Mouse (Mus musculus) T-helper 1 cell (primary cell): ENCODE data around the gene Hist1h3a.

Source experiments
- in situ Hi-C: fragments of 300-600 bp; cut with MboI, MseI; formaldehyde crosslinking; loops from one replicate; pipeline ENCODE4 v1.15.1; 2025; ENCODE audit warnings: high pct_unique_total_duplicates

Hist1h3a gene

DNA sequence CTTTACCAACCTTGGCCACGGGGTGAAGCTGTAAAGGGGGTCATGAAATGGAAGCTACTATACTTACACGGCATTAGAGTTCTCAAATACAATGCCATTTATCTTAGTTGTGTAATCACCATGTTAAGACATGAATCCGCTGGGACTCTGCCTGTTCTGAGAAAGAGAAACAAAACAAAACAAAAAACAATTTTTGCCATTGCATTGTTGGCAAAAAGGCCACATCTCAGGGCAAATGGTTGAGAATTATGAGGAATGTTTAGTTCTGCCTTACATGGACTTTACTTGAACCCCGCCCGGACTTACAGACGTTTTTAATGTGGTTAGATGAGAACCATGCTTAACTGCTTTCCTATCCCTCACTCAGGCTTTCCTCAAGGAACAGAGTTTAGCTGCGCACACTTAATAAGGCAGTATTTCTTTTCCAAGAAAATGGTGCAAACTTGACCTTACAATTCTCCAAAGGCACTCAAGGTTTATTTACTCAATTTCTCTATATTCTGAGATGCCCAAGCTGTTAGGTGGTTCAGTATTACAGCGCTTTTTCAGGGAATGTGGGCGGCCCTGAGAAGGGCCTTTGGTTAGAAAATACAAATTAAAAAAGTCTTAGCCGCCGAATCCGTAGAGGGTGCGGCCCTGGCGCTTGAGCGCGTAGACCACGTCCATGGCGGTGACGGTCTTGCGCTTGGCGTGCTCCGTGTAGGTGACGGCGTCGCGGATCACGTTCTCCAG is 1.8 kb downstream of the Hist1h3a start:
- in situ Hi-C loops = loop anchor here (10.0 to 25.0 kb wide), 3 partner anchors 854 to 1973 kb away; partner anchors contain the start of genes Gmnn, Hist1h1b, Hist1h2an and Hist1h2bp

DNA sequence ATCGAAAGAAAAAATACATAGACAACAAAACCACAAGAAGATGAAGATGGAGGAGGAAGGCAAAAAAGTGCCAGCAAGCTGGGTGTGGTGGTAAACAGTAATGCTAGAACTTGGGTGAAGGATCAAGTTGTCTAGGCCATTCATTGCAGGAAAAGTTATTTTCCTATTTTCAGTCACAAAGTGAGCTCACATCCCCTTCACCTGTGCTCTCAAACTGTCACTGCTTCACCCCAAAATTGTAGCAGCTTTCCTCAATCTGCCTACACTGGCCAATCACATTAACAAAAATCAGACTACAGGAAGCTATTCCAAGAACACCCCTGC is 2.3 kb downstream of the Hist1h3a start:
- in situ Hi-C loops = loop anchor here (10.0 to 25.0 kb wide), 4 partner anchors 325 to 1973 kb away; partner anchors contain the start of genes Gmnn, Hist1h1b, Hist1h2an and Hist1h2bp

- in situ Hi-C loops = loop anchor here (10.0 to 25.0 kb wide), 3 partner anchors 325 to 1972 kb away; partner anchors contain the start of genes Gmnn, Hist1h1b, Hist1h2an and Hist1h2bp
These were observed 2.9 kb downstream of the Hist1h3a start for GRCm38 (mm10) chr13:23759251-23759771.

DNA sequence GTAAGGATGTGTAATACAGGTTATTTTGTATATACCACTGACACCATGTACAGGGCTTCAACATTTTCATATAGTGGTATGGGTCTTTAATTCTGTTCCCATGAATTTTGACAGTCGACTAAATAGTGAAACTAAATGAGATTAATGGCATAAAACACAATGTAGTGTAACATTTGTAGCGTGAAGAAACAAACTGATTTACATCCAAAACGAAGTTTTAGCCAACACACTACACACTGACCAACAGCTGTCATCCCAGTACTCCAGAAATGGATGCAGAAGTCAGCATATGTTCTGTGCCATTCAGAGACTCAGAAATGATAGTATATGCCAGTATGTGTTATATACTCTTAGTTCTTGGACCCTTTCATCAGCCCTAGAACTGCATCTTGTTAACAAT is 4.3 kb downstream of the Hist1h3a start:
- in situ Hi-C loops = loop anchor here (10.0 to 25.0 kb wide), 3 partner anchors 323 to 1971 kb away; partner anchors contain the start of genes Gmnn, Hist1h1b, Hist1h2an and Hist1h2bp

DNA sequence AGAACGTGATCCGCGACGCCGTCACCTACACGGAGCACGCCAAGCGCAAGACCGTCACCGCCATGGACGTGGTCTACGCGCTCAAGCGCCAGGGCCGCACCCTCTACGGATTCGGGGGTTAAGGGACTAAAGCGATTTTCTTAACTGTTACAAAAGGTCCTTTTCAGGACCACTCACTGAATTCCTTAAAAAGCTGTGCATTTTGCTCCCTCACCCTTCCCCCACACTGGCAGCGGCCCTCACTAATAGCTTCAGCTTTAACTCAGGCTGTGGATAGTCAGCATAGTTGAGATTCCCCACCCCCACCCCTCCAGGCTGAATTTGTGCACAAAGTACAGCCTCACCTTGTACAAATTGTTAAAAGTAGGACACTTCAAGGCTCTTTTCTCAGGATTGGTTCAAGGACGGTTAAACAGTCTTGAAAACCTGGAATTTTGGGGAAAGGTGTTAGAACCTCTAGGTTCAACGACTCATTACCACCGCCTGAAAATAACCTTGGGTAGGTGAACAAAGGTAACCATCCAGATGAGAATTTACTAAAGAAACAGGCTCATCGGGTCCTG is 4.9 kb downstream of the Hist1h3a start:
- in situ Hi-C loops = loop anchor here (10.0 to 25.0 kb wide), 3 partner anchors 322 to 1970 kb away; partner anchors contain the start of genes Gmnn, Hist1h1b, Hist1h2an and Hist1h2bp

GRCm38 (mm10) chr13:23756790-23757189 is 5.4 kb downstream of the Hist1h3a start, which contains the start of gene Hist1h4b:
Gene Hist1h4b, plus strand, starts transcription at chr13:23757013.
- in situ Hi-C loops = loop anchor here (10.0 to 25.0 kb wide), 3 partner anchors 322 to 1969 kb away; partner anchors contain the start of genes Gmnn, Hist1h1b, Hist1h2an and Hist1h2bp

GRCm38 (mm10) chr13:23755000-23755399 is 7.2 kb downstream of the Hist1h3a start:
- in situ Hi-C loops = loop anchor here (10.0 to 25.0 kb wide), 3 partner anchors 320 to 1968 kb away; partner anchors contain the start of genes Gmnn, Hist1h1b, Hist1h2an and Hist1h2bp

DNA sequence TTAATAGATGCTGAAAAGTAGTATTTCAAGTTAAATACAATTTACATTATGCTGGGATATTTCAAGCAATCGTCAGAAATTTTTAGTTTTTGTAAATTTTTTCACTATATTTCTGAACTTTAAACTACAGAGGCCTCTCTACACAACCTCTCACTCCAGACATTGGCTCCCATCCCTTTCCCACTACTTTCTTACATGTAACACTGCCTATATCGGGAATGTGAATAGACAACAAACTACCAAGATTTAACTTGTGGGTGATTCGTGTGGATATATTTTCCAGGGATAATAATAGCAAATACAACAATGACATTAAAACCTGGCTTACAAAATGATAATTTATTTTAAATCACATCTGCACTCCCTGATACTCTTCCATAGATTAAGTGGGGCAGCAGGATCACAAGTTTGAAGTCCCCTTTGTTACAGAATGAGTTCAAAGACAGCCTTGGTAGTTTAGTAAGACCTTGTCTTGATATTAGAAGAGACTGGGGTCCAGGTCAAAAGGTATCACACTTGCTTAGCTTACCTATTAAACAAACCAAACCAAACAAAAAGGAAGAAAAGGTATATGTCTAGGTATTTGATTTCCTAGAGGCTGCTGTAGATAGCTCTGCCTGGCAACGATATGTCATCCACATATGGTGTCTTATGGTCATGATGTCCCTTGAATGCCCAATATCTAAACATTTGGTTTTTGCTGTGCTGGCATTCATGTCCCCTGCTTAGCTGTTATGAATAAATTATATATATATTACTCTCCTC is 8.7 kb downstream of the Hist1h3a start:
- in situ Hi-C loops = loop anchor here (10.0 to 25.0 kb wide), 3 partner anchors 319 to 1966 kb away; partner anchors contain the start of genes Gmnn, Hist1h1b, Hist1h2an and Hist1h2bp

GRCm38 (mm10) chr13:23752742-23753172 is 9.4 kb downstream of the Hist1h3a start:
- in situ Hi-C loops = loop anchor here (10.0 to 25.0 kb wide), 3 partner anchors 318 to 1965 kb away; partner anchors contain the start of genes Gmnn, Hist1h1b, Hist1h2an and Hist1h2bp

DNA sequence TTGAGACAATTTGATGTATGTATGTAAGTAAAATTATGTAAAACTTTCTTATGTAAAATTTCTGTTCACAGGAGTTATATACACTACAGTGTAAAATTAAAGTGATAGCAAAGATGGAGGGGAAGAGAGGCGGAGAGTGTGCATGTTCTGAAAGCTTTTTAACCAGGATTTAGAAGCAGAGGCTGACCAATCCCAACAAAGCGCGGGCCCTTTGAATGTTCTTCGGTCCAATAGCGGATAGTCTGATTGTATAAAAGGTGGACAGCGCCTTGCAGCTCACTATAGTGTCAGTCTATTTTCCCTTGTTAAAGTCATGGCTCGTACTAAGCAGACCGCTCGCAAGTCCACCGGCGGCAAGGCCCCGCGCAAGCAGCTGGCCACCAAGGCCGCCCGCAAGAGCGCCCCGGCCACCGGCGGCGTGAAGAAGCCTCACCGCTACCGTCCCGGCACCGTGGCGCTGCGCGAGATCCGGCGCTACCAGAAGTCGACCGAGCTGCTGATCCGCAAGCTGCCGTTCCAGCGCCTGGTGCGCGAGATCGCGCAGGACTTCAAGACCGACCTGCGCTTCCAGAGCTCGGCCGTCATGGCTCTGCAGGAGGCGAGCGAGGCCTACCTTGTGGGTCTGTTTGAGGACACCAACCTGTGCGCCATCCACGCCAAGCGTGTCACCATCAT is 10.0 kb downstream of the Hist1h3a start, which contains the start of gene Hist1h3b:
Gene Hist1h3b (plus strand): TSS at position 201 of the 675 bp plus-strand sequence.
- in situ Hi-C loops = loop anchor here (10.0 to 25.0 kb wide), 3 partner anchors 317 to 1965 kb away; partner anchors contain the start of genes Gmnn, Hist1h1b, Hist1h2an and Hist1h2bp

GRCm38 (mm10) chr13:23751478-23751956 is 10.7 kb downstream of the Hist1h3a start:
- in situ Hi-C loops = loop anchor here (10.0 to 25.0 kb wide), 3 partner anchors 317 to 1964 kb away; partner anchors contain the start of genes Gmnn, Hist1h1b, Hist1h2an and Hist1h2bp

DNA sequence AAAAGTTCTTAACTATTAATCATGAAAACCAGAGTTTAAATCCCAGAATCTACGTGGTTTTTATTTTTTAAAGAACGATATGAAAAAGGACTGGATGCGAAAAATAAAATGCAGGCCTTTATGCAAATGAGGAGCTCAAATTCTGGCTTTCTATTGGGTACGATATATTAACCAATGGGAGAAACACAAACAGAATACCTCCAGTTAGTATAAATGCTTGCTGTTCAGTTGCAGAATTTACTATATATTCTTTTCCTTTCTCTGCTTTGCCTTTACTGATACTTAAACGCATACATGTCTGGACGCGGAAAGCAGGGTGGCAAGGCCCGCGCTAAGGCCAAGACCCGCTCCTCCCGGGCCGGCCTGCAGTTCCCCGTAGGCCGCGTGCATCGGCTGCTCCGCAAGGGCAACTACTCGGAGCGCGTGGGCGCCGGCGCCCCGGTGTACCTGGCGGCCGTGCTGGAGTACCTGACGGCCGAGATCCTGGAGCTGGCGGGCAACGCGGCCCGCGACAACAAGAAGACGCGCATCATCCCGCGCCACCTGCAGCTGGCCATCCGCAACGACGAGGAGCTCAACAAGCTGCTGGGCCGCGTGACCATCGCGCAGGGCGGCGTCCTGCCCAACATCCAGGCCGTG is 11.2 kb downstream of the Hist1h3a start, which contains the start of gene Hist1h2ab:
Gene Hist1h2ab (plus strand): TSS at position 288 of the 639 bp plus-strand sequence.
- in situ Hi-C loops = loop anchor here (10.0 to 25.0 kb wide), 3 partner anchors 316 to 1964 kb away; partner anchors contain the start of genes Gmnn, Hist1h1b, Hist1h2an and Hist1h2bp

DNA sequence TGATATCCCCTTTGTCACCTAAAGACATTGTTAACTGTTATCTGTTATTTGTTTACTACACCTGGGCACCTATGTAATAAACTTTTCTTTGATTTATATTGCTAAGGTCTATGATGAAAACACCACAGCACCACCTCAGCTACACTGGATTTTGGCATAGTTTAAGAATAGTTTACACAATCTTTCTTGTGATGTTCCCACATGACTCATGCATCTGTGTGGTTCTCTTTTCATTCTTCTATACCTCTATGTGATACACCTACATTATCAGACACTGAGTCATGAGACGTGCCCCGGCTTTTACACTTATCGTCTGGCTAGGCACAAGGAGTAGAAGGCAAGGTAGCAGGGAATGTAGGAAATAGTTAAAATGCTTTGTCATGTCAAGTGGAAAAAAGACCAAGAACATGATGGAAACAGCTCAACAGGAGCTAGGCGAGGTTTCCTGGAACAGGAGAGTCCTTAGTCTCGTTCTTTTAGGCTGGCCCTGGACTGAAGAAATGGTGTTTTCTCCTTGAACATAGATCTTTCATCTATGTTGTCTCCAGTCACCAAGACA is 12.5 kb downstream of the Hist1h3a start:
- in situ Hi-C loops = loop anchor here (10.0 to 25.0 kb wide), 4 partner anchors 315 to 1962 kb away; partner anchors contain the start of genes Gmnn, Hist1h1b, Hist1h2ag and Hist1h2an

DNA sequence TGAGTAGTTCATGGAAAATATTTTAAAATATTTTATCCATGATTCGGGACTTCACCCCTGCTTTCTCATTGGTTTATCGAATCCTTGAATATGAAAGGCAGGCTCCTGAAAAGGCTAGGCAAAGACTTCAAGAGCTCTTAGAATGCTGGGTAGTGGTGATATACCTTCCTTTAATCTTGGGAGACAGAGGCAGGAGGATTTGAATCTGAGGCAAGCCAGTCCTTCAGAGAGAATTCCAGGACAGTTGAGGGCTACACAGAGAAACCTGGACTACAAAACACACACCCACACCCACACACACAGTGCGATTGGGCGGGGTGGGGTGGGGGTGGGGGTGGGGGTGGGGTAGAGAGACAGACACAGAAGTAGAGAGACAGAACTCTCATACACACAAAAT is 14.3 kb downstream of the Hist1h3a start:
- in situ Hi-C loops = loop anchor here (10.0 kb wide), 1 partner anchor 1703 kb away; the partner anchor contains the start of genes Hist1h2ag, Hist1h2bj and Hist1h4i

DNA sequence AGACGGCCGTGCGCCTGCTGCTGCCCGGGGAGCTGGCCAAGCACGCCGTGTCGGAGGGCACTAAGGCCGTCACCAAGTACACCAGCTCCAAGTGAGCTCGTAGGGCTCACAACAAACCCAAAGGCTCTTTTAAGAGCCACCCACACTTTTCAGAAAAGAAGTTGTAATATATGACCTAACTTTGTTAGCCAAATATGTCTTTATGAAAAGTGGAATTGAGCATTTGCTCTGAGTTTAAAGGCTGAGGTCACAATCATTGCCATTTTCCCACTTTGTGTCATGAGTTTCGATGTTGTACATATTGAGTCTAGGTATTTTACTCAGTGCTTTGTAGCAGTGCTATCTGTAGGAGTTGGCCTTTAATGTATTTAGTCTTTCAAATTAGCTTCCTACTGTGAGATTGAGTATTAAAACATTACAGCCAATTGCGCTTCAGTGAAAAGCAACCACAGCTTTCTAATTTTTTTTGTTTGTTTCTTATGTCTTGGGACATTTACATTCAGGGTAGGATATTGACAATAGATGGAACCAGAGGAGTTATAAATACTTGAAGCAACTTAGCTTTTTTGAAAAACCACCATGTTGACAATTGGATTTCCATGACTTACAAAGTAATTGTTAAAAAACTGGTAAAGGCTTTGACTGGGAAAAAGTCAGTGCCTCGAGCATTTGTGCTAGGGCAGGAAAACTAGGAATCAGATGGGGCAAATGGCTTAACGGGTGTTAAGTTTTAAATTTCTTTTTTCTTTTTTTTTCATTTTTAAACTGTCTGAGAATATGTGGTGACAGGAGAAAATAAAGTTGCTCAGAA is 14.9 kb downstream of the Hist1h3a start:
- in situ Hi-C loops = loop anchor here (10.0 kb wide), 1 partner anchor 1702 kb away; the partner anchor contains the start of genes Hist1h2ag, Hist1h2bj and Hist1h4i

DNA sequence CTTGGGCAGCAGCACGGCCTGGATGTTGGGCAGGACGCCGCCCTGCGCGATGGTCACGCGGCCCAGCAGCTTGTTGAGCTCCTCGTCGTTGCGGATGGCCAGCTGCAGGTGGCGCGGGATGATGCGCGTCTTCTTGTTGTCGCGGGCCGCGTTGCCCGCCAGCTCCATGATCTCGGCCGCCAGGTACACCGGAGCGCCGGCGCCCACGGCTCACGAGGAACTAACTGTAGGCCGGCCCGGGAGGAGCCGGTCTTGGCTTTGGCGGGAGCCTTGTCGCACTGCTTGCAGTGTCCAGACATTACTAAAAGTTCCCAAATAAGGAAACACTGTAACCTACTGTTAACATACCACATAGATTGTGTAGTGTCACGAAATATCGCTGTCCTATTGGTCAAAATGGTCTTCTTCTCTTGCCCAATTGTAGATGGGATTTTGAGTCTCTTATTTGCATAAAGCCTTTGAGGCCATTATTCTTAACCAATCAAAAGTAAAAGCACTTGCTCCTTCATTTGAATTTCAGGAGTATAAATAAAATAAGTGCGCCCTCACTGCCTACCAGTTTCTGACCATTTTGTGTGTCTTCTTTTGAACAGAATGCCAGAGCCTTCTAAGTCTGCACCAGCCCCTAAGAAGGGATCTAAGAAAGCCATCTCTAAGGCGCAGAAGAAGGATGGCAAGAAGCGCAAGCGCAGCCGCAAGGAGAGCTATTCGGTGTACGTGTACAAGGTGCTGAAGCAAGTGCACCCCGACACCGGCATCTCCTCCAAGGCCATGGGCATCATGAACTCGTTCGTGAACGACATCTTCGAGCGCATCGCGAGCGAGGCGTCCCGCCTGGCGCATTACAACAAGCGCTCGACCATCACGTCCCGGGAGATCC is 15.7 kb downstream of the Hist1h3a start, which contains the start of gene Hist1h2bb:
Gene Hist1h2bb (plus strand): TSS at position 534 of the 880 bp plus-strand sequence.
- in situ Hi-C loops = loop anchor here (10.0 kb wide), 1 partner anchor 1702 kb away; the partner anchor contains the start of genes Hist1h2ag, Hist1h2bj and Hist1h4i
